Mouse (Mus musculus): Measurements from ENCODE around the gene Vti1a.
A peak's percentile ranks its signal among the peaks of the same experiment; 100 is the strongest.

Vti1a gene

DNA sequence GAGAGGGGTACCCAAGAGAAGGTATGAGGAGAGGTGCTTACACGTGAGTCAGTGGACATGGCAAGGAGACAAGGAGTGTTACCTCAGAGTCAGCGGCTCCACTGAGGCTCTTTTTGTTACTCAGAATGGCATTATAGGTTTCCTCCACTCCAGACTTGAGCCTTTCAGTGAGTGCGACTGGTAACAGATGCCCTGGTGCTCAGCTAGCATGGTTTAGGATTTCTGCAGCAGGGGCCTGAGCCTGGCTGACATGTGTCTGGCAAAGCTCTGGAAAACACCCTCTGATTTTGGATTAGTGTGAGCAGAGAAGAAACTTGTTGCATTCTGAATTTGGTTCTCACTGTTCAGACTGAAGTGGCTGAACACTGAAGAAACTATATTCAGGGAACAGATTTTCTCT lies 209.0 kb downstream of the Vti1a start:
- DNase-seq (ENCODE audit: low read depth): no peak

DNA sequence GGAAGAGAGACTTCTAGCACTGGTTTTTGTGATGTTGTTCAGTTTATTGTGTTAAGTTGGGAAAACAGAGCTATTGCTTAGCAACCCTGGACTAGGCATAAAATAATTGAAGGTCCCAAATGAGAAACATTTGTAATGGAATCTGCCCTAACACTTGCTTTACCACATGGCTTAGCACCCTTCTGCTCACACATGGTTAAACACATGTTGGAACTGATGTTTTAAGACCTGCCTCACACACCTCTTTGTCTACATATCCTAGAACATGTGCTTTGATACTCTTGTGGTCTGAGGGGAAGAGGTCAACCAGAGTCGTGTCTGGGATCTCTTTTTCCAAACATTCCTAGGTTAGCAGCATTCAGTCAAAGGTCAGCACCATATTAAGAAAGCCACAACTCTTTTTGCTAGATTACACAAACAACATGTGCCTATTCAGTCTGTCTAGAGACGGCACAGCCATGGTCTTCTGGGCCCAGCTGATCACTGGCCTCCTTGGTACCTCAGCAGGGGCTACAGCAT lies 210.7 kb downstream of the Vti1a start:
- no peak for DNase-seq (ENCODE audit: low read depth)

DNA sequence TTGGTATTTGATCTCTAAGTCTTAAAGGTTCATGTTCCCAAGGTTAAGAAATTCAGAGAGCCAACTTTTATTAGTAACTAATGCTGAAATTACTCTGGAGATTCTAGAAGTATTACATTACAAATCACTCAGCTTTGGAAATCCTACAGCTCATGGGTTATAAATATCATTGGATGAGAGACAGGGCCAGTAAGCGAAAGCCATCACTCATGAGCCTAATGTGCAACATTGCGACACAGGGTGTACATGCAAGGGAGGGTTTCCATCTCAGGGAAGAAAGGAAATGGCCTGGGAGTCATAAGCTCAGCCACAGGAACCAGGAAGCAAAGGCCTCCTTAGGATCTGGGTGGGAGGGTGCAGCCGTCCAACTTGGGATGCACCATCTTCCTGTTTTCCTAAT lies 213.9 kb downstream of the Vti1a start:
- DNase-seq (ENCODE audit: low read depth): no peak

GRCm38 (mm10) chr19:55532681-55533080 lies 216.6 kb downstream of the Vti1a start:
- DNase-seq (ENCODE audit: low read depth): no peak

GRCm38 (mm10) chr19:55536273-55536937 lies 220.3 kb downstream of the Vti1a start:
- no peak for DNase-seq (ENCODE audit: low read depth)

DNA sequence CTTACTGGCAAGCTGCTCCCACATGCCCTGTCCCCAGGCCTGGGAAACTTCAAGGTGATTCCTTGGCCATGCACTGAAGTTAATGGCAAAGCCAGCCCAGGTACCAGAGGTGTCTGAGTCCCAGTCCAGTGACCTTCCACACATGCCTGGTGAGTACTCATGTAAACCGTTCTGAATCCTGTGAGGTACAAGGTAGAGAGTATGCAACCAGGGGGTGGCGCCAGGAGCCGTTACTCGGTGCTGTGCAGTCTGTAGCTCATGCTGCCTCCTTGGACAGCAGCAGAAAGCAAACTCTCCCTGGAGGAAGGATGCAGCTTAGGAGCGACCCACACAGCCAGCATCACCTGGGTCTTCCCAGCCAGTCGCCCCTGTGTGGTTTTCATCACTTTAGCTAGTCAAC lies 221.6 kb downstream of the Vti1a start:
- no peak for DNase-seq (ENCODE audit: low read depth)

DNA sequence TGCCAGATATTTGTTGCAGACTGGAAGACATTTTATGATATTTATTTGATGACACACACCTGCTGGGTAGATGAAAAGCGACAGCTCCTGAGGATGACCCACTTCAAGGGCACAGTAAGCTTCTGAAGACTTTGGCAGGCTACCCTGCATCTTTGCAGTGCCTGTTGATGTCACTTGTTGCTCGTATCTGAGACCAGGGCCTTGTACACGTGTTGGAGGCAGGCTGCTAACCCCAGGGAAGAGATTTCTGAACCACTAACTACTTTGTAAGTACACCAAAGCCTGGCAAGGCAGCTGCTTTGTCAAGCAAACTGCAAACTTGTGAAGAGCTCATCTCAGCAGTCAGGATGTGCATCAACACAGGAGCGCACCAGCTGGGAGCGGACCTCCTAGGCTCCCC lies 225.5 kb downstream of the Vti1a start:
- DNase-seq (ENCODE audit: low read depth): no peak

GRCm38 (mm10) chr19:55542461-55542860 lies 226.4 kb downstream of the Vti1a start:
- no peak for DNase-seq (ENCODE audit: low read depth)

- DNase-seq (ENCODE audit: low read depth): no peak
Observed at GRCm38 (mm10) chr19:55543188-55543587, 227.1 kb downstream of the Vti1a start.

GRCm38 (mm10) chr19:55544498-55544897 lies 228.4 kb downstream of the Vti1a start:
- no peak for DNase-seq (ENCODE audit: low read depth)

- DNase-seq (ENCODE audit: low read depth): peak; percentile 62
Observed at GRCm38 (mm10) chr19:55545529-55545928, 229.4 kb downstream of the Vti1a start.

DNA sequence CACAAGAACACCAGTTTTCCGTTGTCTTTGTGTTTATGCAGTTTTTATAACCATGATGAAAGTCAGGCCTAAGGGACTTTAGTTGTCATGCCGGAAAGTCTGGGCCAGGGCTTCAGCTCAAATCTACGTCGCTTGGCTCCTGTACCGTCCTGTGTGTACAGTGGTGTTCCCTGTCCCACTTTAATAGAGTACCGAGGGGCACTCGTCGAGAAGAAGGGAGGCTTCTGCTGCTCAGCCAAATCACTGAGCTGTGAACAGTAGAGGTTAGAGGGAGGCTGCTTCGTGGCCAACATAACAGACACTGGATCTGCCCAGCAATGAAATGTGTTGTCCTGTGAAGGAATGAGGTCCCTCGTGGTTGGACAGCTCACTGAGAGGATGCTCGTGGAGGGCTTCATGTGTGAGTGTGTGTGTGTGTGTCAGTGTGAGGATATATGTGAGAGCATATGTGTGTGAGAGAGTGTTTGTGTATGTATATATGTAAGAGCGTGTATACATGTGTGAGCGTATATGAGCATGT lies 230.0 kb downstream of the Vti1a start:
- no peak for DNase-seq (ENCODE audit: low read depth)

- no peak for DNase-seq (ENCODE audit: low read depth)
Observed at GRCm38 (mm10) chr19:55548206-55548605, 232.1 kb downstream of the Vti1a start.

GRCm38 (mm10) chr19:55548656-55549055 lies 232.6 kb downstream of the Vti1a start:
- DNase-seq (ENCODE audit: low read depth): no peak

DNA sequence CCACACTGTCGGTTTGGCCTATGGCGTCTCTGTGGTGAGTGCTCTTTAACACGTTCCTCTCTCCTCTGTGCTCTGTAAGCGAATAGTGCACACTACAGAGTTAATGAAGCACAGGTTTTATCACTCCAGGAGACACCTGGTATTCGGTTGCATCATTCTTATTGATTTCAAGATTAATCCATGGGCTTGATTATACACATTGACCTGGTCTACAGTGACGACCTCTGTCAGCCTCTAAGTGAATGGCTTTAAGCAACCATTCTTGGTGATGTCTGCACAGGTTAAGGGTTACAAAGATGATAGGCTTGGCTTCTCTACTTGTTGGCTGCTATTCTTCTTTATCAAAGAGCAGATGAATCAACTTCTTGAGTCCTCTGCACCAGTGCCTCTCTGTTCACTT lies 234.1 kb downstream of the Vti1a start:
- no peak for DNase-seq (ENCODE audit: low read depth)

GRCm38 (mm10) chr19:55552339-55552738 lies 236.2 kb downstream of the Vti1a start:
- DNase-seq (ENCODE audit: low read depth): no peak

DNA sequence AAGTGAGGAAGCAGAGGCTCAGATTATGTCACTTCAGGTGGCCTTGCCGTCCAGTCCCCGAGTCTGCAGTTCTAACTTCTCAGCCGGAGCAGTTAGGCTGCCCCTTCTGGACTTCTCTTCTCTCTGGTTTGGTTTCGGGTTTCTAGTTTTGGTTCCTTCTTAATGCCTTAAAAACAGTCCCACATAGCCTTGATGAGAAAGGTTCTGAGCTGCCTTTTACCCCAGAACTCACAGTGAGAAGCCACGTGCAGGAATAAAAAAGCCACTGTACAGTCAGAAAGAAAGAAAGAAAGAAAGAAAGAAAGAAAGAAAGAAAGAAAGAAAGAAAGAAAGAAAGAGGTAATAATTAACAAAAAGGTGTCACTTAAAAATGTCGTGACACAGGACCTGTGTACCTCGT lies 236.8 kb downstream of the Vti1a start:
- no peak for DNase-seq (ENCODE audit: low read depth)

DNA sequence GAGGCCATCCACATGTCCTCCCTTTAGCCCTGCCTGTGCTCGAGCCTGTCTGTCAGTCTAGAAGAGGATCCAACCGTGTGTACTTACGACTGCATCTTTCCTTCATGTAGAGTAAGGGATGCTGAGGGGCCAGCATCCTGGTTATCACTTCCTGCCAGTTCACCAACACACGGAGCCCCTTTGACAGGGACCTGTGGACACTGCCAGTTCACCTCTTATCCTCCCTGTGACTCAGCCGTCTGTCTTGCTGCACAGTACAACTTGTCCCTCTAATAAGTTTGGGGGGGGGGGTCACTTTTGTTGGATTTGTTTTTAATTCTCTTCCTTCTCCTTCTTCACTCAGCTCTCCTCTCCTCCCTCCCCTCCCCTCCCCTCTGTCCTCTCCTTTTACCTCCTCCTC lies 238.2 kb downstream of the Vti1a start:
- no peak for DNase-seq (ENCODE audit: low read depth)

DNA sequence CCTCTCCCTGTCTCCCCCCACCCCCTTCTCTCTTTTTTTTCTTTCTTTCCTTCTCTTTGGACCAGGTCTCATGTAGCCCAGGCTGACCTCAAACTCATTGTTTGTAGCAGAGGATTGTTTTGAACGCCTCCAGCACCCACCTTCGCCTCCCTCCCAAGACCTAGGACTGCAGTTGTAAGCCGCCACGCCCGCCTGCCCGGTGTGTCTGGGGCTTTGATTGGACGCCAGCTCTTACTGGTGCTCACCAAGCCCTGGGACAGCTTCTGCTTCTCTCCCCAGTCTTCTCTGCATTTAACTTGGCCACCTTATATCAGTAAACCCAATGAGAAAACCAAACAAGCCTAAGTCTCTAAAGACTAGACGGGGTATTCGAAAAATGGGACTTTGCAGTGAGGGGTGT lies 238.6 kb downstream of the Vti1a start:
- no peak for DNase-seq (ENCODE audit: low read depth)

DNA sequence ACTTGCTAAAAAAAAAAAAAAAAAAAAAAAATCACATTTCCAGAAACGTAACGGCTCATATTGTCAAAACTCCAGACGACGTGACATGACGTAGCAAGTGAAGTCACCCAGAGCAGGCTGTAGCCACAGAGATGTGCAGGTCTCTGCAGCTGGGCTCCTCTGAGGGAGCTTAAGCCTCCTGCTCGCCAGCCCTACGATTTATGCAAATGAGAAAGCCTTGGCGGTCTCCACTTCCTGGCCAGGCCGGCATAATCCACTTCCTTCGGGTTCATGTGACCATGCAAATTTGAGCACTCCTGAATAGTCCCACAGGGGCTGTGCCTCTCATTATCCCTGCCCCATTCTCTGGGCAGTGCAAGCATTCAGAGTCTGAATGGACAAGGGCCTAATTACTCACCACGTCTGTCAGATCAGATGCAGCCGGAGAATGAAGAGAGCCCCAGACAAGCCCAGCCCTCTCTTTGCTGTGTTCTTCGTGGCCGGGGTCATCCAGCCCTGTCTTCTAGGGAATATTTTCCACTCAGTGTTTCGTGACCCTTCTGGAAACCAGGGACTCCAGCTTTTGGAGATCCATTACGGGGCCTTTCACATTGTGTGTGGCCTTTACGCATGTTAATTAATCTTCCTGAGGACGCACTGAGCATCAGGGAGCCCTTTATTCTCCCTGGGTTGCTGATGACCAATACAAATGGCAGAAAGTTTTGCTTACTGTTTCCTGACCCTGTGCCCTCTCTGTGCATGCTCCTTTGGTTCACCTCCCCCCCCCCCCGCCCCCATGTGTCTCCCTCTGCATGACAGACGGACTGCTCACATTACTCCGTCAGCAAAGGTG lies 240.3 kb downstream of the Vti1a start:
- DNase-seq (ENCODE audit: low read depth): no peak

DNA sequence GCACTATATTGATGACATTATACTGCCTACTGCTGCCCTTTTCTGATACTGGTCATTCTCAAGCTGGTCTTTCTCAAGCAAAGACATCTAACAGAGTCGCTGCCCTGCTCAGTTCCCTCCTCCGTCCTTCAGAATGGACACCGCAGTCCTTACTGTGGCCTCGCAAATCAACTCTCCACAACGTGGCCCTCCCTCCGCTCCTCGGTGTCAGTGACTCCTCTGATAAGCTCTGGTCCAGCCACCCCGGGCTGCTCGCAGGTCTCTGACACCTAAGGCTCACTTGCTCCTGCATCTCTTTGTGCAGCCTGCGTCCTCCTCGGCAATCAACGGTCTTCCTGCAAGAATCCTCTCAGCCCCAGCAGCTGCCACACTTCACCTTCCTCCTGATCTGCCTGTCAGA lies 243.2 kb downstream of the Vti1a start:
- DNase-seq (ENCODE audit: low read depth): no peak

- no peak for DNase-seq (ENCODE audit: low read depth)
Observed at GRCm38 (mm10) chr19:55560088-55560682, 244.1 kb downstream of the Vti1a start.

DNA sequence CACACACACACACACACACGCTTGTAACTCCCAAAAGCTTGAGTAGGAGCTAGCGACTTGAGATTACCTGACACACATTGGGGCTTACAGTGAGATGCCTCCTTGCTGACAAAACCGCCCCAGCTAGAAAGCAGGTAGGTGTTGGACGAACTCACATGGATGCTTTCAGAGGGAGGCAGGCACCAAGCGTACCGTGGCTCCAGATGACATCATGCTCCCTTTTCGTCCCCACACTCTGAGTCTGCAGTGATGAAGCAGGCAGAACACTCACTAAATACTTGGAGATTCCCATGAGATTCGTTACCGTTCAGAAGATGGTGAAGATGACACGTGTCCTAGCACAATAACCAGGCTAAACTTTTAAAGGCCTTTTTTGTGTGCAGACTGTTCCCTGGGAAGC lies 245.4 kb downstream of the Vti1a start:
- DNase-seq (ENCODE audit: low read depth): no peak
